Mouse (Mus musculus): ENCODE measurements at regions not wholly inside any gene's neighbourhood (a gene's known extent, or its start where the extent isn't known, plus 50 kb on each side); places are given as distances from the start of the nearest gene placed in this dataset.

GRCm38 (mm10) chr1:184395215-184395614 lies 337.2 kb downstream of the Hlx start:
- DNase-seq (ENCODE audit: low read depth), result no peak

- no peak for DNase-seq (ENCODE audit: low read depth)
Measured at GRCm38 (mm10) chr1:184394559-184395194, 337.7 kb downstream of the Hlx start.

DNA sequence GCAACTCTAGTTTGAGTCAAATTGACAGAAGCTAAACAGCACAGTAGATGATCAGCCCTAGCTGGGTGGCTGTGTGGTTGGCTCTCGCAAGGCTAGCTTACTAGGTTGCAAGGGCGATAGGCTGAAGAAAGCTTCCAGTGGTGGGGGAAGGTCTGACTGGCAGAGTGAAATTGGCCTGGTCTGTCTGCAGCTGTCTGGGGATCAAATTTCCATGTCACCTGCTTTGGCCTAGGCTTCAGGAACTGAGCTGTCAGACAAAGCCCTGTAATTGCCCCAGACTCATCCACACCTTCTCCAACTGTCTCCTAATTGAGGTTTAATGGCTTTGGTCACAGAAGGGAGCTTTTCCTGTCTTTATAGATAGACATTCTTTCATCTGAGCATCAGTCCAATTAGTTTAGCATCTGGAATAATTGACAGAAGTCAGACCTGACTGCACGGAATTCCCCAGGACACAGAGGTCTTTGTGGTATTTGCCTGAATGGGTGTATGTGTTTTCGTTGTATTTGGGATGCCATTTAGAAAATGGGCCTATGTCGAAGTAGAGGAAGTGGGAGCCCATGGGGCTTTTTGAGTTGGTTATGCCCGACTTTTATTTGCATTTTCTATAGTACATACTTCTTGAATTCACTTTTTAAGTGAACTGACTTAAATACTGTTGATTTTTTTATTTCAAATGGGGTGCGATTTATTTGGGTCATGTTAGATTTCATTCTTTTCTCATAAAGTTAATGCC lies 348.2 kb downstream of the Hlx start:
- no peak for DNase-seq (ENCODE audit: low read depth)

DNA sequence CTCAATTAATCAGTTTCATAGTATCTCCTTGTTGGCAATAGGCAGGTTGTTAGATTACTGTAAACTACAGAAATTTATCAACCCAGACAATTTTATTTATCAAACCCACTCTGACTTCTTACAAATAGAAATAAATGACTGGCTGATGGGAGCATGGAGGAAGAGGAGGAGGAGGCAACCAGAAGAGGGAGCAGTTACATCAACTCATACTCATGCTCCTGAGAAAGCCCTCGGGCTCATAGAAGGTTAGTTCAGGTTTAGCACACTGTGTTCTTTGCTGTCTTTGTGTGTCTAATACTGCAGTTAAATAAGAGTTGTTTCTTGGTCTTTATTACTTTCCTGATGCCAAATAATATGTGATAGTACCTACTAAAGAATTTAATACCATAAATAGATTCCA lies 344.6 kb upstream of the 1700056E22Rik start:
- no peak for DNase-seq (ENCODE audit: low read depth)

- no peak for DNase-seq (ENCODE audit: low read depth)
Measured at GRCm38 (mm10) chr1:184365026-184365425, 330.9 kb upstream of the 1700056E22Rik start.

GRCm38 (mm10) chr1:184358226-184358568 lies 324.1 kb upstream of the 1700056E22Rik start:
- DNase-seq (ENCODE audit: low read depth), result no peak

- DNase-seq (ENCODE audit: low read depth), result no peak
Measured at GRCm38 (mm10) chr1:184357474-184358225, 323.5 kb upstream of the 1700056E22Rik start.

DNA sequence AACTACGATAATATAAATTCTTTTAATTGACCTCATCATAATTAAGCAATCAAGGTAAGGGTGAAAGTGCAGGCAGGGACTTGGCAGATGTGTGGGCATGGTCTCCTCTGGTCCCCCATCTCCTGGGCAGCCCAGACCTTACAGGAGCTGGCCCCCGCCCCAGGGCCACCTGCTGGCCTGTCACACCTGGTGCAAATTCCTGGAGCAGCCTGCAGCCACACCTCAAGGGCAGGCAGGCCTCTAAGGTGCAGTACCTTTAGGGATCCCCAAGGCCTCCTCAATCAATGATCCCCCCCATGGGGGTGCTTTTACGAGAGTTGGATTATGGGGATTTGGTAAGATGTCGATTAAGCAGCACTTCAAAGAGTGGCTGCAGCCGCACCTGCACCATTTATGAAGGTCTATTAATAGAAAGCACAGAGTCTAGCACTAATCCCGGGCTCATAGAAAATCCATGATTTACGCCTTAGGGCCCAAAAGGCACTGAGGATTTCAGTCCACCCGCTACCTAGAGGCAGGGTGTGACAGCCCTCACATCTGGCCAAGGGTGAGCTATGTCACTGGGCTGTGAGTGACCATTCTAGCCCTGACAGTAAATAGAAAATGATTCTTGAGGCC lies 319.8 kb upstream of the 1700056E22Rik start:
- no peak for DNase-seq (ENCODE audit: low read depth)

GRCm38 (mm10) chr1:184351760-184352159 lies 317.7 kb upstream of the 1700056E22Rik start:
- DNase-seq (ENCODE audit: low read depth), result no peak

- DNase-seq (ENCODE audit: low read depth), result no peak
Measured at GRCm38 (mm10) chr1:184344829-184345228, 310.7 kb upstream of the 1700056E22Rik start.

DNA sequence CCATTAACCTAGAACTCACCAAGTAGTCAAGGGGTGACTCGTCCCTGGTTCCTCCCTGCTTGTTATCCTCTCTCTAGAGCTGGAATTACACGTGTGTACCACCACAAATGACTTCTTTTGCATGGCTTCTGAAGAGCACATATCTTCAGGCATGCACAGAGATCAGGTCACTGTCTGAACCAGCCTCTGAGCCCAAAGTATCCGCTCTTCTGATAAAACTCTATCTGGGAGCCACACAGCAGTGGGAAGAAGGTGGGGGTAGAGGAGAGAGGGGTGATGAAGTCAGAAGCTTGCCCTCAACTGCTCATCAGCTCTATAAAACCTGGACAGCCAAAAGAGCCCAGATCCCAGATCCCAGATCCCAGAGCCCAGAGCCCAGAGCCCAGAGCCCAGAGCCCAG lies 301.9 kb upstream of the 1700056E22Rik start:
- DNase-seq (ENCODE audit: low read depth), result no peak

DNA sequence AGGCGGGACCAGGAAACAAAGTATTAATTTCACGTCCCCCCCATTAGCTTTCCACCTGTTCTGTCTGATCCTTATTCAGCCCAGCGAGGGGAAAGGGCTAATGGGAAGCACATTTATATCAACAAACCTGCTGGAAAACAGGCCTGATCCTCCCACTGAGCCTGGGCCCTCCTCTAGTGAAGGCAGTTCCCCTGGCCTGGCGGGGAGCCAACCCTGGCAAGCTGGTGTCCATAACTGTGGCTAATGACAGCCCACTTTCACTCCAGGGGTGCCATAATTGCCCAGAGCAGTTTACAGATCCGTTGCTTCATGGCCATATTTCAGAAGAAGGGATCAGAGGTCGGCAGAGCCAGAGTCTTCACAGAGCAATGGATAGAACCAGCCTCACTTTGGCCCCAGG lies 301.2 kb upstream of the 1700056E22Rik start:
- no peak for DNase-seq (ENCODE audit: low read depth)

- DNase-seq (ENCODE audit: low read depth), result no peak
Measured at GRCm38 (mm10) chr1:184334818-184335217, 300.7 kb upstream of the 1700056E22Rik start.

DNA sequence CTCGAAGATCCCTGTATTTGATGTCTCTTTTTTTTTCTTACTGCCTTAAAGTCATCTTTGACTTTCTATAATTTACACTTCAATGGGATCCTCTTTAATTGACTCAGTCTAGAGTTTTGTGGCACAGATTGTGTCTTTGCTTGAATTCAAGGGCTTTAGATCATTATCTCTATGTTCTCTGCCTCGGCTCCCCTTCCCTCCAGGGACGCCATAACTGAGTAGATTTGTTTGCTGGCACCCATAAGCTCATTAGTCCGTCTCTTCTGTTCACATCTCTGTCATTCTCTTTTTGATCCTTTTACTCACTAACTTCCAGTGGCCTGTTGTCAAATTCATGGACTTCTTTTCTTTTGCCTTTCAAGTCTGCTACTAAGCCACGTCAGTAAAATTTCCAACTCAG lies 299.0 kb upstream of the 1700056E22Rik start:
- DNase-seq (ENCODE audit: low read depth), result no peak

GRCm38 (mm10) chr1:184330516-184331350 lies 296.6 kb upstream of the 1700056E22Rik start:
- no peak for DNase-seq (ENCODE audit: low read depth)

DNA sequence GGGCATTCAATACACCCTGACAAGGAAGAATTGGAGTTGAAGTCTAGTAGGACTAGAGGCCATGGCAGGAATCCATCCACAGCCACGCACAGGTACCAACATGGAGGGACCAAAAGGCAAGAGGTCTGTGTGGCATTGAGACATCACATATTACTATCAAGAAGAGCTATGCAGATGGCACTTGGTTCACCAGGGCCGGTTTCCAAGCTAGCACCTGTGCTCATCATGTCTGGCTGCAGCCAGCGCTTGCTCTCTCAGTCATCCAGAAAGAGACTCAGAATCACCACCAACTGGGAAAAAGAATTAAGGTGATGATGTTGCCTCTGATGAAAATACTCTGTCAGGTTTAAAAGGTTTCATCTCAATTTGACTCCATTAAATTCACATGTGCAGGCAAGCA lies 292.1 kb upstream of the 1700056E22Rik start:
- no peak for DNase-seq (ENCODE audit: low read depth)

DNA sequence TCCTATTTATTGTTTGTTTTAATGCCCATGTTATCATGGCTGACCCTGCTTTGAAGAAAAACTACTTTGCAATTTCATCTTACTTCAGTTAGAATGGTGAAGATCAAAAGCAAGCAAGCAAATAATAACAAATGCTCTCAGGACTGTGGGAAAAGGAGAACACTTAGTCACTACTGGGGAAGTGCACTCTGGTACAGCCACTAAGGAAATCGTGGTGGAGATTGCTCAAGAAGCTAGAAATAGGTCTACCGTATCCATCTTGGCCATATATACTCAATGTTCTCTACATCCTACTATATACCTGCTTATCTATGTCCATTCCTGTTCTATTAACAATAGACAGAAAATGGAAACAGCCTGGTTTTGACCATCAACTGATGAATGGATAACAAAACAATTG lies 290.1 kb upstream of the 1700056E22Rik start:
- no peak for DNase-seq (ENCODE audit: low read depth)

DNA sequence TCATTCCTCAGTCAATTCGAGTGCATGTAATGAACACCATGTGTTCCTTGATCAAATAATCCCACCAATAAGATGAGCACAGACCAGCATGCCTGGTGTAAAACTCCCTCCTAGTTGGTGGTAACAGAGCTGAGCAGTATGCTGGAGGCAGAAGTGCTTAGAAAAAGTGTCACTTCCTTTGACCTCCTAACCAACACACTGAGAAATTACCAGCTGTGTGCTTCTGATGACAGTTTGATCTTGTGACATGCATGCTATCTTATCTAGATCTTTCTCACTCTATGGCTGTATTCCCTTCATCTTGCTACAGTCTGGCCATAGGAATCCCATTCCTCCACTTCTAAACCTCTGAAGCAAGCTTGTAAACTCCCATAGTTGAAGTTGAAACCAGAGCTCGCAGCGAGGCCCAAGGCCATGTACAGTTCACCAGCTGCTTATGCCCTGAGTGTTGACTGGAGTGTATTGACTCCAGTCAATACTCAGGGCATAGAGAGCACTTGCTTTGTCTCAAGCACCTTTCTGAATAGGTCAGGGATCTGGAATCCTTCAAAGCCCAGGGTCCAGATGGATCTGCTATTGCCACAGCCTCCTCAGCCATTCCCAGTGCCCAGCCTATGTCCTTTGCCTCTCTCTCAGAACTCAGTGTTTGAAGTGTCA lies 286.5 kb upstream of the 1700056E22Rik start:
- DNase-seq (ENCODE audit: low read depth), result no peak

GRCm38 (mm10) chr1:184310185-184310815 lies 276.2 kb upstream of the 1700056E22Rik start:
- DNase-seq (ENCODE audit: low read depth), result no peak

- DNase-seq (ENCODE audit: low read depth), result no peak
Measured at GRCm38 (mm10) chr1:184304813-184305212, 270.7 kb upstream of the 1700056E22Rik start.

DNA sequence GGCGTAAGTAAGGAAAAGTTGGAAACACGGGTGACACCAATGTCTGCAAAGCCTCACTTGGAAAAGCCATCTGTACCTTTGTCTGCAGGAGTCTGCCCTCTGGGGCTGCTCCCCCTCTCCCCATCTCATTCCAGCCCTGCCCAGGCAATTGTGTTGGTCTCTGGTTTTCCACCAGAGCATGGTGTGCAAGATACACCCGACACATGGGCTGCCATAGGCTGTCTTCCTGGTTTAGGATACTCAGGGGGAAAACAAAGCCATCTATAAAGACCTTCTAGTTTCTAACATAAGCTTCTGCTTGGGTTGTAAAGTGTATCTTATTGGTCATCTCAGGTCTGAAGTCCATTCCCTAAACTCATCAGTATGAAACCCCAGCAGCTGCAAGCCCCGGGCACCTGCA lies 270.1 kb upstream of the 1700056E22Rik start:
- DNase-seq (ENCODE audit: low read depth), result no peak
